Mouse (Mus musculus): ENCODE measurements at regions not wholly inside any gene's neighbourhood (a gene's known extent, or its start where the extent isn't known, plus 50 kb on each side); places are given as distances from the start of the nearest gene placed in this dataset.

DNA sequence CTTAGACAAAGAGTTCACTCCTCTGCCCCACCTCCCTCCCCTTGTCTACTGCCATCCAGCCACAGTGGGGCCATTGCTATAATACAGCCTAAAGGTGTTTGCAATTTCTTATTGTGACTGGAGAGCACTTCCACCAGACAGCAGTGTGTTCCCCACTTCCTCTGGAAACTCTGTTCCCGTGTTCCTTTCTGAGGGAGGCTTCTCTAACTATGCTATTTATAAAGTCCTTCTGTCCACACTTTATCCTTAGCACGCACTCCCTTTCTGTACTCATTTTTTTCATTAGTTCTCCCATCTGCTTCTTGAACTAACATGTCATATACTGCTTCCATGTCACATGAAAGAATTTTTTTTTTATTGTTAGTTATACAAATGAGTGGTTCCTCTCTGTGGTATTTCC is 52.0 kb upstream of the 4930432M17Rik start:
- DNase-seq: no peak

DNA sequence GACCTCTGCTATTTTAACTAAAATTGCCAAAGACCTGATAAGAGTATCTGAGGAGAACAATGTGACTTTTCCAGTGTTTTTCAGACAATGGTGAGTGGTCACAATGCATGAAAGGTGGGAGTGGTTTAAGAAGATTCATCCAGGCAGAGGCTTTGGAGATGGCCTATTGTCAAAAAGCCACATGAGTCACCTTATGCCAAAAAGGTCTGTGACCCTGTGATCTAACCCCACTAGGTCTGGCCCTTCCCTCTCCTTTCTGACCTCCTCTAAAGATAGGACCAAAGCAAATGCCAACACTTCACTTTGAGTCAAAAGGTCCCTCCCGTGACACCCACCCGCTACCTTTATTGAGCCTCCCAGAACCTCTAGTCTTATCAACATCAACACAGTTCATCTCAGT is 52.4 kb upstream of the 4930432M17Rik start:
- DNase-seq: no peak

DNA sequence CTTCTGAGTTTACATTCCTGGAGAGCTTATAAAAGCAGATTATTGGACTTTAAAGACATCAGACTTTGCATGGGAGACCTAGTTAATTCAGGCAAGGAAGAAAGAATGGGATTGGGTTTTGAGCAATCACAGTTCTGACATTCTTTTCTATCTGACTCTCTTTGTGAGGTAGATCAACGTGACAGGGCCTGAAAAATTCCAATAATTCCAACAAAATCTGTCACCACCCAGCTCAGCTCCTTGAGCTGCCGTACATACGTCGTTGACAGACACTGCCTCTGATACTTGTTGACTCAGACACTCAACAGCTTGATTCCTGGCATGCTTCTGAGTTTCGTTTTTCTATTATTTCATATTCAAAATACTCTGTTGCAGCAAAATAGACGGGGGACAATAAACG is 53.2 kb upstream of the 4930432M17Rik start:
- DNase-seq: no peak

DNA sequence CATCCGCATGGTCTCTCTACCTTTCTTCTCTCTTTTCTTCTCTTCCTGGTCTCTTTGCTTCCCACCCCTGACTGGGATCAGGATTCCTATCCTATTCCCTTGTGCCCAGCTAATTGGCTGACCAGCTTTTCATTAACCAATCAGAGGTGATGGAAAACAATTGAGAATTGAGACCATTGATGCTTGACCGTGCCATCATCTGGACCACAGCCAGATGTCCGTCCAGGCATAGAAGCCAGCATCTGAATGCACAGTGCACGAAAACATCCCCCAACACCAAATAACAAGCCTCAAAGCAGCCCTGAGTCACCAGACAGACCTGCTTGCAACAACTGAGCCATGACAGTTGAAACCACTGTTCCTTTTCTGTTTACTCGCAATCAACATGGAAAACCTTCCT is 54.5 kb upstream of the 4930432M17Rik start:
- DNase-seq: no peak

DNA sequence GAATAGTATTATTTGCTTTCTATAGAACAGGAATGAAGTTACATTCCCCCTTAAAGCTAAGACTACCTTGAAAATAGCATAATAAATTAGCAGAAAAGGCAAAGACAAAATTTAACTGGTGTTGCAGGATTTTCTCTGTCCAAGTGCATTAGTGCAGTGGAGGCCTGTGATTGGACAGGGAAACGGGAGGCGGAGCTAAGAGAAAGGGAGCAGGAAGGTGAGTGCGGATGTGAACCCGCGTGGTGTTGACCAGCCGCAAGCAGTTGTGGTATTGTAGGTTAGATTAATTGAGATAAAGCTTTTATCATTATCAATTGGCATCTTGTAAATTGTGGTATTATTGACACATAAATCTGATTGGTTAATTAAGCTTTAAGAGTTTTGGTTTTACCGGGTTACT is 55.8 kb upstream of the 4930432M17Rik start:
- no peak for DNase-seq

DNA sequence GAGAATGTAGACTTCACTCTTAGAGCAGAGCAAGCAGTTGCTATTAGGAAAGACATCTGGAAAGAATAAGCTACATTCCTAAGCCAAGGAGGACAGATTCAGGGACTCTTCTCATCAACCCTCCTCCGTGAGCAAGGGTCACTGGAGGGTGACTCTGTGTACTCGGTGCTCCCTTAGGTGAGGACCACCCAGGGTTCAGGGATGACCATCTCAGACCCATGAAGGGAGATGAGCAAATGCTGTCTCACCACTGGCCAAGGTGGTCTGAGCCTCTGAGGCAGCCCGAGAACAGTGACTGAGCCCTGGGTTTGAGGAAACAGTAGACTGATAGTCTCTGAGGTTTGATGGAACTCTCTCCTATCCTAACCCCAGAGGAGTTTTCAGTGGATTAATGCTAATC is 57.3 kb upstream of the 4930432M17Rik start:
- DNase-seq: no peak

DNA sequence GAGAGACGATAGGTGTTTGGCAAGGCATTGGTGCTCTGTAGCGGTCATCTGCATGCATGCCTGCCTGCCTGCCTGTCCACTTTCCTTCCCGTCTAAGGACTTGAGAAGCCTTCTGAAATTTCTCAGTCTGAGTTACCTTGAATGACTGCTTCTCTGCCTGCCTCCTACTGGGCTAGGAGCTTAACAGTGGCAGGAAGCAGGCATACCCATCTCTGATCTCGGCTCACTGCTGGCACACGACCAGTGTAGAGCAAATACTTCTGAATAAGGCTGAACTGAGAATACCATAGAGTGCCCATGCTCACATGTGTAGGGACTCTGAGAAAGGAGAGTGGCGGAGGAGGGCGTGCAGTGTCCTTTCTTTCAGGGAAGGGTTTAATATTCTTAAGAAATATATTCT is 60.7 kb upstream of the 4930432M17Rik start:
- DNase-seq: no peak

DNA sequence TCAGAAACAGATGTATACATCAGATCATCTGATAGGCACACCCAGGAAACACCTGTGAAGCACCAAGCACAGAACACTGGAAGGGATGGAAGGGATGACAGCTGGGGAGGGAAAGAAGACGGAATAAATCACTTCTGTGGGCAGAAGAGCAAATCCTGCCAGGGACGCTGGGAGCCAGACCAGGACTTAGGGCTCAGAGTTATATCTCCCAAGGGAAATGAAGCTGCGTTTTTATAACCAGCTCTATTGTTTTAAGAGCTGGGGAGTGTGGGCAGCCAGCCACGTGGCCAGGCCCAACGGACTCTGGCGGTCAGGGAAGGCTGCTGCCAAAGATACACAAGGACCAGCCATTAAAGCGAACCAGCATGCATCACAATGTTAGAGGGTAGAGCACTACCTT is 61.5 kb upstream of the 4930432M17Rik start:
- peak; percentile 61 for DNase-seq

DNA sequence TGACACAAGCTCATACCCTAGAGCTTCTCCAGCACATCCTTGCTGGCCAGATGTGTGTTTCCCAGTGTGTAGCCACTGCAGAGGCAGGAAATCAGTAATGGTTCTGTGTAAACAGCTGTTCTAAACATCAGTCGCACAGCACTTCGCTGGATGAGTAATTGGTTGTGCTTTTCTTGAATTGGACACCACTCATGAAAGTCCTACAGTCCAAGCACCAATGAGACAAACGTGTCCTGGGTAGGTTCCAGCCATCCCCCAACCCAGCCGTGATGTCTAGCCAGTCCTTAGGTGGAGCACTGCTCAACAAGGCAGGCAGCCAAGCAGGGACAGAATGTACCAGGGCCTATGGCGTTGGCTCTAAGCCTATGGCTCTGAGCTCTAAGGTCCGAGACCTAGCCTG is 65.8 kb upstream of the 4930432M17Rik start:
- peak; percentile 53 for DNase-seq

DNA sequence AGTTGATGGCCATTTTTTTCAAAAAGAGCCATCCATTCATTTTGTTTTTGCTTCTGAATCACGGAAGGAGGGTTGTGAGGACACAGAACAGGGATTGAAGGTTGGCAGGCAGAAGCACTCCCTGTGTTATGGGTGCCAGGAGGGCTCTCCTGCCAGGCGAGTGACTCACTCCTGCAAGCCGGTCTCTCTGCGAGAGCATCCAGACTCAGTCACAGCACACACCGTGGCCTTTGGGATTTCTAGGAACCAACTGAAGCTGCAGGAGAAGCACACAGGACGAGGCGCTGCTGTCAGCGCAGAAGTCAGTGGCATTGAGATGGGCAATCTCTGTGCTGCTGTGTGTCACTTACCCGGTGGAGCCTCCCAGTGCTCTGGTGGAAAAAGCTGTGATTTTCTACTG is 66.5 kb upstream of the 4930432M17Rik start:
- DNase-seq: no peak

DNA sequence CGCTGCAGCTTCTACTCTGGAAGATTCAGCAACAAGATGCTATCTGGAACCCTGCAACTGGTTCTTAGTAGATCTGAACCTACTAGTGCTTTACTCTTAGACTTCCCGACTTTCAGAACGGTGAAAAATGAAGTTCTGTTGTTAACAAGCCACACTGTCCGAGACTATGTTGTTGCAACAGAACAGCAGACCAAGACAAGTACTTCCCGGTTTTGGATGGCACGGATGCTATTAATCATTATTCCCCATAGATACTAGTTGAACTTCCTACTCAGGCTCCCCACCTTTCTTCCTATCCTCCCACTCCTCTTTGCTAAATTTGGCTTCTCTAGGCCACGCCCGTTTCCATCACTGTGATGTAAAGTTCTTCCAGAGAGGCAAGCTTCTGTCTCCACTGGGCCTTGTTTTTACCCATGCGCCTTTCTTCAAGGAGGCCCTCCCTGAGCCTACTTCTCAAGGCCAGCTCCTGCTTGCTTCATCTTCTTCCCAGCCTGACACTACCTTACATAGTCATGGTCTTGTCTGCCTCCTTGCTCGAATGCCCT is 67.7 kb upstream of the 4930432M17Rik start:
- DNase-seq: no peak

DNA sequence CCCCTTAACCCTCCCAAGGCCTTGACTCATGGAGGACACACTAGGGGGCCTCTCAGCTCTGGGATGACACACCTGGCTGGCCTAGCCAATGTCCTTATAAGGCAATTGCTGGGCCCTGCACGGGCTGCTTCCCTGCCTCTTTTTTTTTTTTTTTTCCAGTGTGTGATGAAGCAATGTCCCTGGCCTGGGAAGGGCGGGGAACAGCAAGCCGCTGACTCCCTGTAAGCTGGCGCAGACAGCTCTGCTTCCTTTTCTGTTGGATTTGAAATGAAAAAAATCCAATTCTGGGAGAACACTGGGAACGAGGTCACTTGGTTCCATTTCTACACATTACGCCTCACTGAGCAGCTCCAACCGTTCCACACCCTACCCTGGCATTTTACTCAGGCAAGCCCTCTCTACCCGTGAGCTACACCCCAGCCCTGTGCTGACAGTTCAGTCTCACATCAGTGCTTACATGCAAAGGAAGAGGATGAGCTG is 68.4 kb upstream of the 4930432M17Rik start:
- DNase-seq: peak; percentile 74

DNA sequence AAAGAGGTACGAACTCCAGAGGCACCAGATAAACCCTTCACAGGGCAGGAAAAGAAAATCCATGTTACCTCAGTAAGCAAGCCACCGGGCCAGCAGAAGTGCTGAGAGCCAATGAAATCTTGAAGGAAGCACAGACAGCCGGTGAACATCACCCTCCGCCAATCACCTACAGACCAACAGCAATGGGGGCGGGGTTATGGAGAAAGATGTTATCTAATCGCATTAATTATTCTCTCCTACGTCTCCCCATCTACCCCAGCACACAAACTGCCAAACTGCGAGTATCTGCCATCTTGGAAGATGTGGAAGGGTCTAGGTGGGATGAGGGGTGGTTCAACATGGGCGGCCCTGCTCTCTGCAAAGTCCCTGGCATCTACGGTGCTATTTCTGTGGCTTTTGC is 68.6 kb upstream of the Slc44a3 start:
- DNase-seq: no peak

DNA sequence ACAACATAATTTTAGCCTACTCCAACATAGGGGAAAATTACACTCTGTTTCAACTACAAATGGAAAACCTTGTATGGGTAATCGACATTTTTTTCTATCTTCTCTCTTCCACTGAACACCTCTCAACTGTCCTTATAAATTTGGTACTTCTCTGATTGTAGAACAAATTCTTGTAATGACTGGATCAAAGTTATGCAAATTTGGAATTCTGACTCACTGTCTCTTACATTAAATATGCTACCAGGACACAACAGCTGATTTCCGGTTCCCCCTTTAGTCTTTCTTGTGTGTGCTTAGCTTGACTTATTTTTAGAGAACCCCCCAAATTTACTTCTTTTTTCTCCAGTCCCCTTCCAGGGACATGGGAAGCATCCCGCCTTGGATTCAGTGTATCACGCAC is 68.2 kb upstream of the Slc44a3 start:
- no peak for DNase-seq

DNA sequence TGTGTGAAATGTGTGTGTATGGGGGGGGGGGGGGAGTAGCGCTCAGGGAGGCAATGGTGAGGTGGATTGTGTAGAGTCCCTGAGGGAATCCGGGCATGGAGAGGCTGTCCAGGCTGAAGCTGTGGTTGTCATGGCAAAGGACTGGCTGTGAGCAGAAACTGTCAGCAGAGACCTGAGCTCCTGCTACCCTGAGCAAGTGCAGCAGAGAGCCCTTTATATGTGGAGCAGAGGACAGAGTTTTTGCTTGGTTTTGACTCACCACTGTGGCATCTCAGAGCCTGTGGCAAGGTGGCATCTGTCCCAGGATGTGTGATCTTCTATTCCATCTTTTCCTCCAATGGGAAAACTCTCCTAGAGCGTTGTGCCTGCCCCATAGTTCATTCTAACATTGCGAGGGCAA is 65.8 kb upstream of the Slc44a3 start:
- DNase-seq: no peak

DNA sequence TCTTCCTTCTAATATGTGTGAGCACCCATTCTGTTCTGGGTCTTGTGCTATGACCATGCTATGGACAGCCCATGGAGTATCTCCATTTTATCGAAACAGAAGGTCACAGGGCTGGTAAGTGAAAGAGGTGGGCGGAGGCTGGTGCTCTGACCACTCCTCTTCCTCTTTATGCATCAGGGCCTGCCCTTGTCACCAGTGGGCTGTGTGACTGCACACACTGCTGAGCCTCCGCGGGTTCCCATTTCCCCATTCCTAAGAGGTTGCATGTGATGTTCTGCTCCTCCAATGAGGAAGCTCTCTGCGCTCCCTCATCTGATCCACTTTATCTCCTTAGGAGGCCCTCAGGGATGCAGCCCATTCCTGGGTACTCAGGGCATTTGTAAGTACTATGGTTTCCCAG is 65.0 kb upstream of the Slc44a3 start:
- no peak for DNase-seq

DNA sequence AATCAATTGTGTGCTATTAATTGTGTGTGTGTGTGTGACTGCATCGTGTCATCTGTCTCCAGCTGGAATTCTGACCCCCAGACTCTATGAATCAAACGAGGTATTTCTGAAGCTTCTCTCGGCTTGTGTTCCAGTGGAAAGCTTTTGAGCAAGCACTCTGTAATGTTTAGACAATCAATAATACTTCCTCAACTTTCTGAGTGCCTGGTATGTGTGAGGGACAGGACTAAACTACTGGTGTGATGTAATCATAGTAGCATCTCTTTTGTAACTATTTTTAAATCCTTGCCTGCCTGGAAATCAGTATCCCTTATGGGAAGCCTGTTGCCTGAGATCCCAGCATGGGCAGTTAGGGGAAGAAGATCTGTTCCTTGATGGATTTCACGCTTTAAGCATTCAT is 62.4 kb upstream of the Slc44a3 start:
- DNase-seq: no peak

DNA sequence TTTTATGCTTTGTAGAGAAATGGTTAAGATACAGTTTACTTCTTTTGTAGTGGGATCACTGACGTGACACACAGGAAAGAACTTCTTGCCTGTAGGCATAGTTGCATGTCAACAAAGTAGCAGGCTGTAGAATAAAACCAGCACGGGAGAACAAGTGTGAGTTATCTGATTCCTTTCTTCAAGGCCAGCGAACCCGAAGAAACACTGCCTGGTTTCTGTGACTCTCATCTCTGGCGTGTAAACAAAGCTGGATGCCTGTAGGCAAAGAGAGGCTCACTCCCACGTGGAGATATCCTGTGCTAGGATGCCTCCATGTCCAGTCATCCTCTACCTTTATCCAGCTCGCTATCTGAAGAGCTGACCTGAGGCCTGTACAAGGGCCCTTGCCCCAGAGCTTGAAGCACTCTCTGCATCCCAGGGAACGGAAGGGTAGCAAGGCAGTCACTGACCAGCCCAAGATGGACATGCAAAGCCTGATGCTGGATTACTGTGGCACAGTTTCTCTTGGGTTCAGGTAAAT is 61.5 kb upstream of the Slc44a3 start:
- DNase-seq: no peak

DNA sequence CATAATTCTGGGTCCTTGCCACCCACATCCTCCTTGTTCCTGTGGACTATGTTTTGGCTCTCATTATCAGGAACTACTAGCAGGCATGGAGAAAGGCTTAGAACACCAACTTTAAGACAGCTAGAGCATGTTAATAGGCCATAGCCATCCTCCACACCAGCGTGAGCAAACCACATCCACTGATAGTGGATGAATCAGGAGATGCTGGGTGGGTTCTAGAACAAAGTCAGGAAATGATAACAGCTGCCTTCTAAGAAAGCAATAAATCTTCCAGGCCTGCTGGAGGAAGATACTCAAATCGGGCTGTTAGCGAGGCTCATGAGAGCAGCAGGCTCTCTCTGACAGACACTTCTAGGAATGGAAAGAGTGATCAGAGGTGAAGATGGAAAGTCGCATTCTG is 60.9 kb upstream of the Slc44a3 start:
- no peak for DNase-seq

DNA sequence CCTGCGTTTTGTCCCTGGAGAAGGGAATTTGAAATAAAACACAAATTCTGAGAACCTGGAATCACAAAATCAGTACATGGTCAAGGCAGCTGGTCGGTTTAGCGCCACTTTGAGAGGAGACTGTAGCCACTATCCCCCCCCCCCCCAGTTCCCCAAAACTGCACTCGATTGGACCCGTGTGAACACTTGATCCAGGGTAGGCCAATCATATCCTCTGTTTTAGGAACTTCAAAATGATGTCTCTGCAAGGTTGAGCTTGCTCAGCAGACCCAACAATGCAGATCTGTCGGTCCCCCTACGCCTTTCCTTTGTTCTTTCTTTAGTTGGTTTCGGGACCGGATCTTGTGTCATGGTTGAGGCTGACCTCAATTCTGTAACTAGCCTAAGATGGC is 57.3 kb upstream of the Slc44a3 start:
- no peak for DNase-seq

DNA sequence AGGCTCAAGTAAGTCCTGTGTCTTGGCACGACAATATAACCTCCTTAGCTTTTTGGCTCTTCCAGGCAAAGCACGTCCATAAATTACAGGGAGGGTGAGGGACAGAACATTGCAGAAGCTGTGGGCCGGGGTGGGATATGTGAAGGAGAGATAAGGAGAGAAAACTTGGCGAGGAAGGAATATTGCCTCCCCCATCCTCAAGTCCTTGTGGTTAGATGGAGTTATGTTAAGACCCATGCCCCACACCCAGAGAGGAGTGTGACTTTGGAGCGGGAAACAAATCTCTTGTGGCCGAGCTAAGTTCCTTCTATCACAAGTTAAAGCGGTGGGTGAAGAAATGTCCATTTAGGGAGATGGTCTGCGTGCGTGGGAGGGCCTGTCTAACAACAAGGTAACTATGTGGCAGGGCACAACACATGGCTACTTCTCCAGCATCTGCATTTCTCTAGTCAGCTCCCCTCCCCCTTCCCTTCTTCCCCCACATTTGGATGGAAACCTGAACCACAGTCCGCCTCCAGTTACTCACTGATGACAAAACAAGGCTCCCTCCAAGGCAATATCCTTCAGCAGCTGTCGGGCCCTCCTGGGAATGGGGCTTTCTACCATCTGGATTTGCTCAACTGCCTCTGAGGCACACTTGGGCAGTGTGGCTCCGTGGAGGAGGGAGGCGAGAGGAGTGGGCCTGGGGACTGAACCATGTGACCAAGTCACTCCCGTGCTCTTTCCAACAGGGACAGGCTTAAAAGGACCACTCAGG is 56.7 kb upstream of the Slc44a3 start:
- DNase-seq: peak; percentile 85

DNA sequence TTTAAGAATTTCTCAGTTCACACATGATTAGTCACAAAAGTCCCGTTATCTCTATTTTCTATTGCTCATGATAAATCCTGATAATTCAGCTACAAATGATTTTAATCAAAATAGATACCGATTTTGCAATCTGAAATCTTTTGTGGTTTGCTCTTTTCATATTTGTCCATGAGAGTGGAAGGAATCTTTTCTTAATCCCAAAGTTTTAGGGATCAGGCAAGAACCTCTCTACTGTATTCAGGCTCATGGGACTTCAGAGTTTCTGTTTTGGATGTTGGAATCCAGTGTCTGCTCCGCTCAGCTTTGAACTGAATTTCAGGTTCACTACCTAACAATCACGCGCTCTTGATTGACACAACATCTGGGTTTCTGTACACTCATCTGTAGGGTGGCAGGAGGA is 53.1 kb upstream of the Slc44a3 start:
- DNase-seq: no peak

DNA sequence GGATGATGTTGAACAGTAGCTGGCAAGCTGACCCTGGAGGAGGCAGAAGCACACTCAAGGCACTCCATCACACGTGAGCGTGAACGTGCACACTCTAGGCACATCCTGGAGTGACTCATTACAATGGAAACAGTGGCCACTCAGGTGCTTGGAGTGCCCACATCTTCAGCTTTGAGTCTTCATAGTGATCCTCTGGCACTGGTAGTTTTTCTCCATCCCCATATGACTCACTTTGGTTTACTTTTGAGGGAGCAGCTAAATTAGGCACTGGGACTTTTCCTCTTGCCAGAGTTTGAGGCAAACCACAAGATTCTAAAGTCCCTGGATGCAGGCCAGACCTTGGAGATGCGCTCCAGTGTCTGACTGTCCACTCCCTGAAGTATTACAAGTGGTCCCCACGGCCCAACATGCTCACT is 52.5 kb upstream of the Slc44a3 start:
- DNase-seq: peak; percentile 71

DNA sequence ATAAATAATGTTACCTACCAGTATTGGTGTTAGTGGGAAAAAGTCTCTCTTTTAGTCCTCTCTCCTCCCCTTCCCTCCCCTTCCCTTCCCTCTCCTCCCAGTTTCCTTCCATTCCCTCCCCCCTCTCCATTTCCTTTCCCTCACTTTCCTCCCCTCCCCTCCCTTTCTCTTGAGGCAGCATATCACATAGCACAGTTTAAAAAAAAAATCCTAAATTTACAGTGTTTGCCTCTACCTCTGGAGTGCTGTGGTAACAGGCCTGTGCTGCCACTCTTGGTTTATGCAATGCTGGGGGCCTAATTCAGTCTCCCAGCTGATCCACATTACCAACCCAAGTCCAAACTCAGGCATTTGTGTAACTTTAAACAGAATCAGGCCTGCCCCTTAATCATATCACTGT is 52.1 kb upstream of the Slc44a3 start:
- DNase-seq: no peak

All from gastrocnemius, postnatal 25 days (tissue).